Mouse (Mus musculus) heart, embryonic 16.5 days (tissue): ENCODE results near the gene Ccnl2. TPM values are rescaled to one million over a fixed set of nuclear protein-coding genes. Genes with fewer than 3 reads are reported as not detected.
"Not testable (repeated sequence)": the region's sequence is repeated elsewhere in the genome, so short reads cannot be mapped to it uniquely, and the experiment has no call there.

Experiments
- ATAC-seq: fragments of 200-750 bp; cut with Nextera tagmentation; replicated peaks from 2 replicates; pipeline ENCODE4 v1.8.0; 2017; ENCODE audit warnings: moderate number of reproducible peaks; ENCODE audit not compliant: insufficient read depth, low FRiP score; ENCODE audit errors: extremely low read depth
- H3K27ac ChIP-seq: fragments of 300-500 bp; sonication (generic); 2 replicates; pipeline ENCODE4 v1.5.1; 2014; ENCODE audit warnings: mild to moderate bottlenecking, low read length, control low read depth, moderate library complexity
- H3K27me3 ChIP-seq: fragments of 300-500 bp; sonication (generic); 2 replicates; pipeline ENCODE4 v1.6.1; 2014; ENCODE audit warnings: low read length, mixed read lengths; ENCODE audit not compliant: control insufficient read depth, insufficient read depth
- H3K36me3 ChIP-seq: fragments of 300-500 bp; sonication (generic); 2 replicates; pipeline ENCODE4 v1.6.1; 2014; ENCODE audit not compliant: control insufficient read depth, insufficient read depth
- H3K4me1 ChIP-seq: fragments of 300-500 bp; sonication (generic); 2 replicates; pipeline ENCODE4 v1.6.1; 2014; ENCODE audit warnings: low read length, mixed read lengths; ENCODE audit not compliant: control insufficient read depth, insufficient read depth
- H3K4me2 ChIP-seq: fragments of 300-500 bp; sonication (generic); 2 replicates; pipeline ENCODE4 v1.6.1; 2014; ENCODE audit warnings: low read depth, mild to moderate bottlenecking, control low read depth, low read length
- H3K4me3 ChIP-seq: fragments of 300-500 bp; sonication (generic); 2 replicates; pipeline ENCODE4 v1.5.1; 2014; ENCODE audit warnings: mild to moderate bottlenecking, control low read depth, low read length
- H3K9ac ChIP-seq: fragments of 300-500 bp; sonication (generic); 2 replicates; pipeline ENCODE4 v1.6.1; 2014; ENCODE audit warnings: low read length, control low read depth
- H3K9me3 ChIP-seq: fragments of 300-500 bp; sonication (generic); replicated peaks from 2 replicates; pipeline ENCODE4 v1.6.1; 2016; ENCODE audit warnings: low read length; ENCODE audit not compliant: control insufficient read depth
- WGBS: fragments of 180-500 bp; shearing (Covaris S2); extraction: QIAGEN DNeasy Blood & Tissue Kit; methylation state at CpG from one replicate; pipeline ENCODE4 v1.1.7; 2014; 5-methylcytosine and 5-hydroxymethylcytosine counted together
- polyA plus RNA-seq: library from polyadenylated mRNA; unstranded; fragments of >200 nt; fragmentation: Nextera tagmentation; extraction: Ambion mirVana; gene quantifications from 2 replicates; pipeline ENCODE4 v1.2.1, GENCODE M21; 2015

Gene Ccnl2
- polyA plus RNA-seq, 1 experiment from 2014 or later = 129 TPM

- Histone ChIP-seq H3K4me1 (peaks cover 23% of the 10 kb centered on the region), H3K36me3 (no peaks in the 10 kb centered on the region), H3K4me3 (no peak overlapping the region), H3K4me2 (peak overlapping the region; percentile 37), H3K27ac (peak overlapping the region; percentile 38; the same call in 1 of the 2 replicates), H3K9me3 (no peaks in the 10 kb centered on the region), H3K27me3 (no peaks in the 10 kb centered on the region), H3K9ac (peak overlapping the region; percentile 46; the same call in 1 of the 2 replicates)
- no peak for ATAC-seq
- WGBS = 57% methylated on average over 10 of the region's 10 CpGs
These were observed 27.0 kb upstream of the Ccnl2 start for GRCm38 (mm10) chr4:155785246-155785645.

- Histone ChIP-seq H3K4me1 (peaks cover 20% of the 10 kb centered on the region), H3K36me3 (no peaks in the 10 kb centered on the region), H3K4me2 (peak within 1 kb of the TSS; percentile 87), H3K9me3 (no peaks in the 10 kb centered on the region), H3K27me3 (no peaks in the 10 kb centered on the region), H3K9ac (peak within 1 kb of the TSS; percentile 86), H3K4me3 (peak within 1 kb of the TSS; percentile 69), H3K27ac (peak within 1 kb of the TSS; percentile 38; the same call in 1 of the 2 replicates)
- 38% methylated on average over 5 of the region's 5 CpGs for WGBS
- ATAC-seq = no peak
These were observed 26.5 kb upstream of the Ccnl2 start, which contains the start of gene Tmem88b for GRCm38 (mm10) chr4:155785819-155786218. Gene Tmem88b (minus strand): TSS chr4:155785874.

GRCm38 (mm10) chr4:155788300-155788699 lies 24.0 kb upstream of the Ccnl2 start:
- Histone ChIP-seq H3K4me3 (no peak overlapping the region), H3K9ac (no peak overlapping the region), H3K27me3 (no peaks in the 10 kb centered on the region), H3K4me1 (peaks cover 16% of the 10 kb centered on the region), H3K27ac (no peak overlapping the region), H3K9me3 (no peaks in the 10 kb centered on the region), H3K36me3 (no peaks in the 10 kb centered on the region), H3K4me2 (no peak overlapping the region)
- ATAC-seq = no peak
- WGBS = 60% methylated on average over 3 of the region's 3 CpGs

GRCm38 (mm10) chr4:155788833-155789232 lies 23.5 kb upstream of the Ccnl2 start:
- H3K9ac ChIP-seq, H3K27me3 ChIP-seq, ATAC-seq, H3K9me3 ChIP-seq, H3K36me3 ChIP-seq, H3K27ac ChIP-seq, H3K4me3 ChIP-seq, H3K4me2 ChIP-seq: not testable (repeated sequence)
- WGBS = 78% methylated on average over 4 of the region's 4 CpGs
- peaks cover 11% of the 10 kb centered on the region for H3K4me1 ChIP-seq

- H3K4me1 ChIP-seq = peaks cover 8% of the 10 kb centered on the region
- no peak within 1 kb of the TSS for H3K27ac ChIP-seq
- no peak within 1 kb of the TSS for H3K4me2 ChIP-seq
- 84% methylated on average over 3 of the region's 3 CpGs for WGBS
- H3K27me3 ChIP-seq = no peaks in the 10 kb centered on the region
- H3K9ac ChIP-seq = no peak within 1 kb of the TSS
- no peak for ATAC-seq
- no peaks in the 10 kb centered on the region for H3K9me3 ChIP-seq
- no peaks in the 10 kb centered on the region for H3K36me3 ChIP-seq
- no peak within 1 kb of the TSS for H3K4me3 ChIP-seq
These were observed 22.2 kb upstream of the Ccnl2 start, which contains the start of gene Ankrd65 for GRCm38 (mm10) chr4:155790021-155790489. Gene Ankrd65 (plus strand): TSS chr4:155790439.

GRCm38 (mm10) chr4:155790650-155791161 lies 21.6 kb upstream of the Ccnl2 start:
- Histone ChIP-seq H3K4me2 (no peak overlapping the region), H3K9me3 (no peaks in the 10 kb centered on the region), H3K4me1 (peaks cover 4% of the 10 kb centered on the region), H3K36me3 (no peaks in the 10 kb centered on the region), H3K9ac (no peak overlapping the region), H3K4me3 (no peak overlapping the region), H3K27ac (no peak overlapping the region), H3K27me3 (no peaks in the 10 kb centered on the region)
- ATAC-seq = no peak
- WGBS = 66% methylated on average over 3 of the region's 3 CpGs

- Histone ChIP-seq H3K27ac (no peak overlapping the region), H3K27me3 (peaks cover 2% of the 10 kb centered on the region; the same call in 1 of the 2 replicates), H3K36me3 (no peaks in the 10 kb centered on the region), H3K4me2 (no peak overlapping the region), H3K4me1 (no peaks in the 10 kb centered on the region), H3K4me3 (no peak overlapping the region), H3K9me3 (no peaks in the 10 kb centered on the region), H3K9ac (no peak overlapping the region)
- no peak for ATAC-seq
- WGBS = 72% methylated on average over 24 of the region's 24 CpGs
These were observed 20.9 kb upstream of the Ccnl2 start for GRCm38 (mm10) chr4:155791240-155791933.

- Histone ChIP-seq H3K36me3 (no peaks in the 10 kb centered on the region), H3K4me2 (no peak overlapping the region), H3K27me3 (peaks cover 2% of the 10 kb centered on the region; the same call in 1 of the 2 replicates), H3K9me3 (no peaks in the 10 kb centered on the region), H3K4me3 (no peak overlapping the region), H3K27ac (no peak overlapping the region), H3K9ac (no peak overlapping the region), H3K4me1 (no peaks in the 10 kb centered on the region)
- WGBS = 53% methylated on average over 2 of the region's 2 CpGs
- 0 out of 2 replicates have a peak, but pooled peaks have one; percentile 18 for ATAC-seq
These were observed 18.6 kb upstream of the Ccnl2 start for GRCm38 (mm10) chr4:155793730-155794129.

GRCm38 (mm10) chr4:155802075-155802474 lies 10.2 kb upstream of the Ccnl2 start:
- H3K36me3 ChIP-seq = peaks cover 4% of the 10 kb centered on the region
- no peak overlapping the region for H3K4me2 ChIP-seq
- peaks cover 13% of the 10 kb centered on the region for H3K4me1 ChIP-seq
- ATAC-seq = no peak
- no peak overlapping the region for H3K4me3 ChIP-seq
- no peak overlapping the region for H3K9ac ChIP-seq
- H3K27ac ChIP-seq = no peak overlapping the region
- WGBS = 100% methylated on average over 1 of the region's 1 CpGs
- peaks cover 5% of the 10 kb centered on the region; the same call in 1 of the 2 replicates for H3K27me3 ChIP-seq
- H3K9me3 ChIP-seq = no peaks in the 10 kb centered on the region
